In genomic region chr3:97628391-97629001, GRCm38 (mm10) we compare ENCODE assay signal across 7 mouse cellular contexts. TPM values are rescaled to one million over a fixed set of nuclear protein-coding genes. Genes with fewer than 3 reads are reported as not detected.
A peak's percentile ranks its signal among the peaks of the same experiment; 100 is the strongest.
DNase-seq lines count a peak whose midpoint lies in the region; ATAC-seq lines count a peak whose summit lies in the region.

TSS of gene Fmo5 (plus strand) at chr3:97628804.

- peak; percentile 100 for ATAC-seq in activated CD4-positive, CD25-positive, alpha-beta regulatory T cell, adult 4 months
- ATAC-seq in embryonic facial prominence, embryonic 13.5 days (ENCODE audit: insufficient number of reproducible peaks, insufficient read depth, low FRiP score, low TSS enrichment, low read depth) = peak; percentile 79; the same call in 1 of the 2 replicates
- ATAC-seq in heart, embryonic 12.5 days (ENCODE audit: insufficient number of reproducible peaks, low FRiP score) = peak; percentile 95
- peak; percentile 94 for ATAC-seq in kidney, embryonic 15.5 days (replicated peaks; ENCODE audit: low FRiP score)

- peak within 1 kb of the TSS; percentile 65 for H3K9ac ChIP-seq in embryonic facial prominence, embryonic 13.5 days
- peak within 1 kb of the TSS; percentile 64 for H3K9ac ChIP-seq in heart, embryonic 12.5 days
- H3K9ac ChIP-seq in kidney, embryonic 15.5 days = peak within 1 kb of the TSS; percentile 45

- no peaks in the 10 kb centered on the region for H3K9me3 ChIP-seq in embryonic facial prominence, embryonic 13.5 days
- no peaks in the 10 kb centered on the region for H3K9me3 ChIP-seq in heart, embryonic 12.5 days (replicated peaks)
- H3K9me3 ChIP-seq in kidney, embryonic 15.5 days (replicated peaks) = no peaks in the 10 kb centered on the region

- H3K27ac ChIP-seq in embryonic facial prominence, embryonic 13.5 days = no peak within 1 kb of the TSS
- H3K27ac ChIP-seq in heart, embryonic 12.5 days (ENCODE audit: poor library complexity, severe bottlenecking) = 0 out of 2 replicates have a peak within 1 kb of the TSS, but pooled peaks have one; percentile 30
- H3K27ac ChIP-seq in kidney, embryonic 15.5 days = peak within 1 kb of the TSS; percentile 13

- peak; percentile 87 for DNase-seq in lung, postnatal 25 days (ENCODE audit: low spot score)
- DNase-seq in ovary, postnatal 36 days (ENCODE audit: low spot score) = peak; percentile 77
- DNase-seq in urinary bladder, postnatal 25 days (ENCODE audit: low spot score) = peak; percentile 74

- H3K4me2 ChIP-seq in embryonic facial prominence, embryonic 13.5 days = peak within 1 kb of the TSS; percentile 68
- H3K4me2 ChIP-seq in heart, embryonic 12.5 days = peak within 1 kb of the TSS; percentile 70
- peak within 1 kb of the TSS; percentile 67 for H3K4me2 ChIP-seq in kidney, embryonic 15.5 days

- H3K27me3 ChIP-seq in embryonic facial prominence, embryonic 13.5 days = no peaks in the 10 kb centered on the region; the same call in 1 of the 2 replicates
- no peaks in the 10 kb centered on the region for H3K27me3 ChIP-seq in heart, embryonic 12.5 days (replicated peaks)
- no peaks in the 10 kb centered on the region for H3K27me3 ChIP-seq in kidney, embryonic 15.5 days

- peaks cover 5% of the 10 kb centered on the region; the same call in 1 of the 2 replicates for H3K4me1 ChIP-seq in embryonic facial prominence, embryonic 13.5 days
- peaks cover 8% of the 10 kb centered on the region; the same call in 1 of the 2 replicates for H3K4me1 ChIP-seq in heart, embryonic 12.5 days (replicated peaks)
- peaks cover 6% of the 10 kb centered on the region for H3K4me1 ChIP-seq in kidney, embryonic 15.5 days

- WGBS in embryonic facial prominence, embryonic 13.5 days = 2% methylated on average over 18 of the region's 18 CpGs
- WGBS in heart, embryonic 12.5 days = 2% methylated on average over 18 of the region's 18 CpGs
- whole genome bisulfite sequencing in kidney, embryonic 15.5 days = 1% methylated on average over 18 of the region's 18 CpGs

- H3K36me3 ChIP-seq in embryonic facial prominence, embryonic 13.5 days = no peaks in the 10 kb centered on the region
- no peaks in the 10 kb centered on the region for H3K36me3 ChIP-seq in heart, embryonic 12.5 days
- no peaks in the 10 kb centered on the region for H3K36me3 ChIP-seq in kidney, embryonic 15.5 days

- peak within 1 kb of the TSS; percentile 46 for H3K4me3 ChIP-seq in embryonic facial prominence, embryonic 13.5 days
- H3K4me3 ChIP-seq in heart, embryonic 12.5 days = peak within 1 kb of the TSS; percentile 63
- H3K4me3 ChIP-seq in kidney, embryonic 15.5 days (replicated peaks) = peak within 1 kb of the TSS; percentile 55

RNA-seq across cellular contexts. Expression of gene Fmo5, which starts in this region (rescaled TPM):
- 1 to 10 TPM; 7.0 TPM for polyA plus RNA-seq in activated CD4-positive, CD25-positive, alpha-beta regulatory T cell, adult 4 months (2017; shearing (Covaris generic))
- 2.1 and 3.1 TPM in 2 replicates for polyA plus RNA-seq in embryonic facial prominence, embryonic 13.5 days (2015; fragmentation: Nextera tagmentation; extraction: Ambion mirVana)
- 3.3 and 3.5 TPM in 2 replicates for polyA plus RNA-seq in heart, embryonic 12.5 days (2016; fragmentation: Nextera tagmentation; extraction: Ambion mirVana)
- polyA plus RNA-seq in kidney, embryonic 15.5 days (2015; fragmentation: Nextera tagmentation; extraction: Ambion mirVana) = 2.9 and 3.8 TPM in 2 replicates
